Mouse (Mus musculus): ENCODE data around the gene Usp28.

DNA sequence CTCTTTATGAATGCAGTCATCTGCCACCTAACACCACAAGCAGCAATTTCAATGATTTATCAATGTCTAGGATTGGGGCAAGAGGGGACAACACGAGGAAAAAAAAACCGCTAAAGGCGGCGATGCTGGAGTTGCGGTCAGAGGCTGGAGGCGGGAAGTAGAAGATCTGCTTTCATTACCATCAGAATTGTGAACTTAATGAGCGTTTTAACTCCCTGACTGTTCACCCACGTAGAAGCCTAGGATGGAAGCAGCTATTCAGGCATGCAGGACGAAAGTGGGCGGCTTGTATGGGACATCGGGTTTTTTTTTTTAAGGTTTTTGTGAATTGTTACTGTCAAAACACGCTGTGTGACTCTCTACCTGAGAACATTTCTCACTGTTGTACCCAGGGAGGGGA, 23.9 kb upstream of the Usp28 start:
- no peak for TF ChIP-seq POLR2A (IDR thresholded peaks at IDR 0.05; ENCODE audit: borderline replicate concordance, insufficient read depth, low read length)
- TF ChIP-seq CTCF (IDR thresholded peaks at IDR 0.05; ENCODE audit: borderline replicate concordance, insufficient read depth, low read depth, low read length) = no peak

Data from cerebellum, adult 2 months (tissue).